Mouse (Mus musculus) CH12.LX (cell line): ENCODE measurements at regions not wholly inside any gene's neighbourhood (a gene's known extent, or its start where the extent isn't known, plus 50 kb on each side); places are given as distances from the start of the nearest gene placed in this dataset.

ENCODE experiments used
- DNase-seq: peaks from one replicate; pipeline ENCODE4 v3.0.0-alpha.2; 2013; ENCODE audit errors: extremely low read depth
- H3K27ac ChIP-seq: 2 replicates; pipeline ENCODE4 v1.5.1; 2012; ENCODE audit warnings: low read depth, mild to moderate bottlenecking, control low read depth, moderate library complexity; ENCODE audit not compliant: insufficient read depth
- H3K27me3 ChIP-seq: replicated peaks from 2 replicates; pipeline ENCODE3; 2012; ENCODE audit warnings: inconsistent platforms
- H3K36me3 ChIP-seq, 2 experiments: replicated peaks in 1 of 2; 2 replicates each; pipeline versions ENCODE3 to v1.6.1; 2012; ENCODE audit warnings: inconsistent platforms in 1 of 2, low read length in 1 of 2, mild to moderate bottlenecking in 1 of 2, mixed read lengths in 1 of 2, moderate library complexity in 1 of 2; ENCODE audit not compliant: control insufficient read depth in 1 of 2, insufficient read depth in 1 of 2
- H3K4me1 ChIP-seq, 2 experiments: 2 replicates each; pipeline ENCODE4 v1.6.1; 2012; ENCODE audit warnings: inconsistent platforms in 1 of 2, moderate library complexity in 1 of 2; ENCODE audit not compliant: insufficient read depth in 2 of 2, control insufficient read depth in 1 of 2
- H3K4me2 ChIP-seq: 2 replicates; pipeline ENCODE4 v1.6.1; 2012; ENCODE audit warnings: low read depth, mild to moderate bottlenecking, control low read depth; ENCODE audit not compliant: poor library complexity, insufficient read depth, severe bottlenecking
- H3K4me3 ChIP-seq, 3 experiments: fragments of 150-350 bp in 1 of 3; sonication (generic) in 1 of 3; replicated peaks in 1 of 3; 2 replicates each; pipeline versions ENCODE3 to v1.5.1; 2011 to 2012; ENCODE audit warnings: low read depth in 2 of 3, low read length in 2 of 3, mild to moderate bottlenecking in 2 of 3, moderate library complexity in 2 of 3, control low read depth in 1 of 3, improper control_type of control experiment in 1 of 3, inconsistent platforms in 1 of 3, mixed read lengths in 1 of 3; ENCODE audit not compliant: poor library complexity in 1 of 3
- H3K79me2 ChIP-seq: replicated peaks from 2 replicates; pipeline ENCODE4 v1.6.1; 2012; ENCODE audit warnings: mild to moderate bottlenecking, moderate library complexity; ENCODE audit not compliant: control insufficient read depth, poor library complexity, insufficient read depth, severe bottlenecking; ENCODE audit errors: extremely low read depth
- H3K9ac ChIP-seq: 2 replicates; pipeline ENCODE4 v1.6.1; 2012; ENCODE audit warnings: low read depth, mild to moderate bottlenecking, control low read depth, moderate library complexity; ENCODE audit not compliant: insufficient read depth
- H3K9me3 ChIP-seq: replicated peaks from 2 replicates; pipeline ENCODE3; 2012; ENCODE audit warnings: low read length, inconsistent platforms, mixed read lengths
- BHLHE40 ChIP-seq: IDR thresholded peaks from 2 replicates; pipeline ENCODE4 v1.6.1; 2011; ENCODE audit warnings: mild to moderate bottlenecking, low read depth, low read length, improper control_type of control experiment
- CHD1 ChIP-seq: IDR thresholded peaks from 2 replicates; pipeline ENCODE4 v1.6.1; 2012; ENCODE audit warnings: low read depth, low read length, improper control_type of control experiment, inconsistent platforms
- CTCF ChIP-seq, 2 experiments: IDR thresholded peaks in 1 of 2; conservative IDR thresholded peaks in 1 of 2; 2 replicates each; pipeline ENCODE4 v1.5.1; 2011 to 2012; ENCODE audit warnings: low read depth in 2 of 2, low read length in 2 of 2, improper control_type of control experiment in 1 of 2, inconsistent platforms in 1 of 2, mild to moderate bottlenecking in 1 of 2, moderate library complexity in 1 of 2
- EP300 ChIP-seq: IDR thresholded peaks from 2 replicates; pipeline ENCODE4 v1.6.1; 2011; ENCODE audit warnings: low read length, improper control_type of control experiment
- ETS1 ChIP-seq: conservative IDR thresholded peaks from 2 replicates; pipeline ENCODE4 v1.6.1; 2012; ENCODE audit warnings: low read depth, mild to moderate bottlenecking, inconsistent platforms, low read length, improper control_type of control experiment, moderate library complexity
- GABPA ChIP-seq: IDR thresholded peaks from 2 replicates; pipeline ENCODE4 v1.6.1; 2012; ENCODE audit warnings: low read depth, low read length, improper control_type of control experiment, inconsistent platforms; ENCODE audit not compliant: insufficient replicate concordance
- HCFC1 ChIP-seq: IDR thresholded peaks from 2 replicates; pipeline ENCODE4 v1.6.1; 2012; ENCODE audit warnings: low read depth, mild to moderate bottlenecking, inconsistent platforms, low read length, improper control_type of control experiment
- IRF4 ChIP-seq: IDR thresholded peaks from 2 replicates; pipeline ENCODE4 v1.6.1; 2014; ENCODE audit warnings: low read depth, mild to moderate bottlenecking, inconsistent platforms, low read length, improper control_type of control experiment
- JUN ChIP-seq: IDR thresholded peaks from 2 replicates; pipeline ENCODE4 v1.6.1; 2011; ENCODE audit warnings: low read depth, mild to moderate bottlenecking, low read length, improper control_type of control experiment, moderate library complexity; ENCODE audit not compliant: insufficient read depth
- JUND ChIP-seq: conservative IDR thresholded peaks from 2 replicates; pipeline ENCODE4 v1.6.1; 2011; ENCODE audit warnings: low read depth, low read length, improper control_type of control experiment
- MAFK ChIP-seq: IDR thresholded peaks from 2 replicates; pipeline ENCODE4 v1.6.1; 2011; ENCODE audit warnings: low read length, improper control_type of control experiment; ENCODE audit not compliant: insufficient replicate concordance
- MAZ ChIP-seq: IDR thresholded peaks from 2 replicates; pipeline ENCODE4 v1.6.1; 2012; ENCODE audit warnings: low read depth, mild to moderate bottlenecking, inconsistent platforms, low read length, improper control_type of control experiment, moderate library complexity
- MEF2A ChIP-seq: IDR thresholded peaks from 2 replicates; pipeline ENCODE4 v1.6.1; 2014; ENCODE audit warnings: low read depth, mild to moderate bottlenecking, inconsistent platforms, low read length, improper control_type of control experiment, borderline replicate concordance
- MXI1 ChIP-seq: IDR thresholded peaks from 2 replicates; pipeline ENCODE4 v1.6.1; 2011; ENCODE audit warnings: mild to moderate bottlenecking, low read depth, low read length, improper control_type of control experiment
- MYC ChIP-seq: IDR thresholded peaks from 2 replicates; pipeline ENCODE4 v1.6.1; 2011; ENCODE audit warnings: low read depth, mild to moderate bottlenecking, improper control_type of control experiment, low read length
- NELFE ChIP-seq: IDR thresholded peaks from 2 replicates; pipeline ENCODE4 v1.6.1; 2011; ENCODE audit warnings: low read depth, low read length, improper control_type of control experiment
- PAX5 ChIP-seq: IDR thresholded peaks from 2 replicates; pipeline ENCODE4 v1.6.1; 2012; ENCODE audit warnings: low read length, inconsistent platforms, mixed read lengths
- POLR2AphosphoS2 ChIP-seq: IDR thresholded peaks from 2 replicates; pipeline ENCODE4 v1.6.1; 2011; ENCODE audit warnings: low read depth, low read length, improper control_type of control experiment
- RAD21 ChIP-seq: IDR thresholded peaks from 2 replicates; pipeline ENCODE4 v1.6.1; 2011; ENCODE audit warnings: low read depth, mild to moderate bottlenecking, low read length, improper control_type of control experiment, moderate library complexity
- SIN3A ChIP-seq: IDR thresholded peaks from 2 replicates; pipeline ENCODE4 v1.6.1; 2012; ENCODE audit warnings: low read length, improper control_type of control experiment, inconsistent platforms
- SMC3 ChIP-seq: IDR thresholded peaks from 2 replicates; pipeline ENCODE4 v1.6.1; 2011; ENCODE audit warnings: low read depth, low read length, improper control_type of control experiment
- USF2 ChIP-seq: conservative IDR thresholded peaks from 2 replicates; pipeline ENCODE4 v1.6.1; 2011; ENCODE audit warnings: low read depth, low read length, improper control_type of control experiment
- ZC3H11A ChIP-seq: IDR thresholded peaks from 2 replicates; pipeline ENCODE4 v1.6.1; 2012; ENCODE audit warnings: low read depth, mild to moderate bottlenecking, inconsistent platforms, low read length, improper control_type of control experiment
- ZKSCAN1 ChIP-seq: IDR thresholded peaks from 2 replicates; pipeline ENCODE4 v1.6.1; 2012; ENCODE audit warnings: low read depth, inconsistent platforms, low read length, improper control_type of control experiment, borderline replicate concordance
- ZNF384 ChIP-seq: IDR thresholded peaks from 2 replicates; pipeline ENCODE4 v1.6.1; 2012; ENCODE audit warnings: low read depth, low read length, improper control_type of control experiment, inconsistent platforms
- dilution Hi-C: fragments of 300-500 bp; cut with MboI; formaldehyde crosslinking; loops from 2 replicates; pipeline ENCODE4 v1.14.3; 2020; ENCODE audit warnings: low sequenced_read_pairs; ENCODE audit not compliant: extremely low pct_unique_long_range_greater_than_20kb, extremely low pct_ligation_motif_present
- in situ Hi-C: fragments of 300-500 bp; cut with MboI; formaldehyde crosslinking; loops from 3 replicates; pipeline ENCODE4 v1.14.3; 2019; ENCODE audit warnings: low sequenced_read_pairs, low pct_ligation_motif_present, low pct_unique_long_range_greater_than_20kb, mixed read lengths

DNA sequence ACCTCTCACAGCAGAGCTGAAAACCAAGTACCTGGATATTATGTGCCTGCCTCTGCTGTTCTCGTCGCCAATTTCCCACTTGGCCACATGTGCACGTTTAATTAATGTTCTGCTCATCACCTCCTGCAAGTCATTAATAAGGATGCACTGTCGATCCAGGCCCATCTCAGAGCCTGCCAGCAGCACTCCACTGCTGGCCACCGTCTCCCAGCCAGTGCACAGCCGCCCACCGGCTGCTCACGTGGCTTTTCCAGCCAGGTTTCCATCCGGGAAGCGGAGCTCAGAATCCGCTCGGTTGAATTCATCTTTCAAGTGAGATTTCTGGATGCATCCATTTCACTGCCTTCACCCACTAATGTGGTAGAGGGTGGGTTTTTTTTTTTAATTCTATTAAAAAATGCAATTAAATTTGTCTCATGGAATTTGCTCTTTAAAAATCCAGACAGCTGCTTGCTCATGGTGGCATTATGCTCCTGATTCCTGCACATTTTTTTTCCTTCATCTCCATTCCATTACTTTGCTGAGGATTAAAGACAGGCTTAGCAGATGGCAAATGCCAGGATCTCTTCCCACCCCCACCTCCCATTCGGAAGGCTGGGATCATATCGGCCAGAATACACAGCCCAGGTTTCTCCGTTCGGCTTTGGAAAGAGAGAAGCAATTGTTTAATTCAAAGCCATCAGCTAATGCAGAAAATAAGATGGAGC lies 113.9 kb upstream of the Lmo4 start:
- no peaks in the 10 kb centered on the region for H3K36me3 ChIP-seq
- H3K4me2 ChIP-seq, result no peak overlapping the region
- no peak for DNase-seq
- H3K9ac ChIP-seq, result no peak overlapping the region
- H3K9me3 ChIP-seq, result no peaks in the 10 kb centered on the region
- no peaks in the 10 kb centered on the region for H3K79me2 ChIP-seq
- in situ Hi-C loops (no loop called here), dilution Hi-C loops (no loop called here)
- H3K27ac ChIP-seq, result no peak overlapping the region
- no peak for TF ChIP-seq EP300
- no peak for TF ChIP-seq RAD21
- TF ChIP-seq IRF4, result no peak
- no peak for TF ChIP-seq ZC3H11A
- no peak for TF ChIP-seq SIN3A
- no peak for TF ChIP-seq MAZ
- TF ChIP-seq CHD1, result no peak
- TF ChIP-seq MEF2A, result no peak
- TF ChIP-seq USF2, result no peak
- no peak for TF ChIP-seq POLR2AphosphoS2
- no peak for TF ChIP-seq GABPA
- TF ChIP-seq CTCF (conservative IDR thresholded peaks at IDR 0.05 in 1 of 2, IDR thresholded peaks at IDR 0.05 in 1 of 2; ENCODE audit: low read depth in 2 of 2, low read length in 2 of 2), result no peak
- no peak for TF ChIP-seq MXI1
- no peak for TF ChIP-seq BHLHE40
- TF ChIP-seq ETS1, result no peak
- TF ChIP-seq MAFK, result no peak
- TF ChIP-seq, all 38 proteins: peak for 0
- Histone ChIP-seq H3K4me1 (peaks cover 0 to 3% of the 10 kb centered on the region in 2 experiments; a peak in 1 of 4 replicates), H3K27me3 (no peaks in the 10 kb centered on the region), H3K4me3 (no peak overlapping the region)

- DNase-seq, result peak; percentile 31
- H3K27me3 ChIP-seq, result no peaks in the 10 kb centered on the region
- H3K9ac ChIP-seq, result no peak overlapping the region
- no peaks in the 10 kb centered on the region for H3K79me2 ChIP-seq
- H3K9me3 ChIP-seq, result no peaks in the 10 kb centered on the region
- H3K4me2 ChIP-seq, result no peak overlapping the region
- no peak overlapping the region for H3K4me3 ChIP-seq
- TF ChIP-seq MAZ (0 out of 2 replicates have a peak, but pooled peaks have one; percentile 4), IRF4 (peak; percentile 94), MYC (0 out of 2 replicates have a peak, but pooled peaks have one; percentile 10), ZNF384 (peak; percentile 92), MEF2A (peak; percentile 52; the same call in 1 of the 2 replicates), ZC3H11A (no peak), HCFC1 (no peak), EP300 (peak; percentile 69), NELFE (no peak), MXI1 (no peak; the same call in 1 of the 2 replicates), SMC3 (no peak), ZKSCAN1 (no peak), USF2 (no peak), JUND (peak; percentile 74; the same call in 1 of the 2 replicates), JUN (peak; percentile 47), BHLHE40 (peak; percentile 67), CTCF (conservative IDR thresholded peaks at IDR 0.05 in 1 of 2, IDR thresholded peaks at IDR 0.05 in 1 of 2; ENCODE audit: low read depth in 2 of 2, low read length in 2 of 2) (no peak), RAD21 (no peak), PAX5 (no peak)
- dilution Hi-C loops (no loop called here), in situ Hi-C loops (no loop called here)
- H3K36me3 ChIP-seq, result no peaks in the 10 kb centered on the region
- peaks cover 17 to 21% of the 10 kb centered on the region in 2 experiments for H3K4me1 ChIP-seq
- H3K27ac ChIP-seq, result no peak overlapping the region
These were observed 105.7 kb upstream of the Lmo4 start for GRCm38 (mm10) chr3:144310748-144311147.
